Mouse (Mus musculus) midbrain, embryonic 12.5 days (tissue): ENCODE measurements at regions not wholly inside any gene's neighbourhood (a gene's known extent, or its start where the extent isn't known, plus 50 kb on each side); places are given as distances from the start of the nearest gene placed in this dataset.
A peak's percentile ranks its signal among the peaks of the same experiment; 100 is the strongest.

Experiments used
- ATAC-seq: fragments of 200-750 bp; cut with Nextera tagmentation; 2 replicates; pipeline ENCODE4 v1.8.0; 2017; ENCODE audit warnings: low read depth, moderate TSS enrichment, moderate library complexity; ENCODE audit not compliant: low FRiP score
- H3K27ac ChIP-seq: fragments of 300-500 bp; sonication (generic); replicated peaks from 2 replicates; pipeline ENCODE4 v1.5.1; 2016; ENCODE audit warnings: mild to moderate bottlenecking
- H3K27me3 ChIP-seq: fragments of 300-500 bp; sonication (generic); 2 replicates; pipeline ENCODE4 v1.6.1; 2016; ENCODE audit warnings: mild to moderate bottlenecking
- H3K36me3 ChIP-seq: fragments of 300-500 bp; sonication (generic); 2 replicates; pipeline ENCODE4 v1.6.1; 2016
- H3K4me1 ChIP-seq: fragments of 300-500 bp; sonication (generic); 2 replicates; pipeline ENCODE4 v1.6.1; 2016
- H3K4me2 ChIP-seq: fragments of 300-500 bp; sonication (generic); replicated peaks from 2 replicates; pipeline ENCODE4 v1.6.1; 2016; ENCODE audit warnings: mild to moderate bottlenecking, moderate library complexity
- H3K4me3 ChIP-seq: fragments of 300-500 bp; sonication (generic); 2 replicates; pipeline ENCODE4 v1.5.1; 2016; ENCODE audit warnings: mild to moderate bottlenecking
- H3K9ac ChIP-seq: fragments of 300-500 bp; sonication (generic); replicated peaks from 2 replicates; pipeline ENCODE4 v1.6.1; 2016; ENCODE audit warnings: mild to moderate bottlenecking, moderate library complexity
- H3K9me3 ChIP-seq: fragments of 300-500 bp; sonication (generic); 2 replicates; pipeline ENCODE4 v1.6.1; 2016; ENCODE audit warnings: mild to moderate bottlenecking
- WGBS: fragments of 180-500 bp; shearing (Covaris S2); methylation state at CpG from one replicate; pipeline ENCODE4 v1.1.7; 2016; 5-methylcytosine and 5-hydroxymethylcytosine counted together

- 84% methylated on average over 3 of the region's 3 CpGs for WGBS
- no peaks in the 10 kb centered on the region for H3K36me3 ChIP-seq
- no peak for ATAC-seq
- H3K9me3 ChIP-seq: no peaks in the 10 kb centered on the region
- no peak overlapping the region for H3K27ac ChIP-seq
- H3K27me3 ChIP-seq: no peaks in the 10 kb centered on the region
- no peak overlapping the region for H3K4me3 ChIP-seq
- no peaks in the 10 kb centered on the region for H3K4me1 ChIP-seq
- H3K4me2 ChIP-seq: no peak overlapping the region
- H3K9ac ChIP-seq: no peak overlapping the region
These were observed 269.1 kb upstream of the Ncam1 start for GRCm38 (mm10) chr9:50067729-50068225.

DNA sequence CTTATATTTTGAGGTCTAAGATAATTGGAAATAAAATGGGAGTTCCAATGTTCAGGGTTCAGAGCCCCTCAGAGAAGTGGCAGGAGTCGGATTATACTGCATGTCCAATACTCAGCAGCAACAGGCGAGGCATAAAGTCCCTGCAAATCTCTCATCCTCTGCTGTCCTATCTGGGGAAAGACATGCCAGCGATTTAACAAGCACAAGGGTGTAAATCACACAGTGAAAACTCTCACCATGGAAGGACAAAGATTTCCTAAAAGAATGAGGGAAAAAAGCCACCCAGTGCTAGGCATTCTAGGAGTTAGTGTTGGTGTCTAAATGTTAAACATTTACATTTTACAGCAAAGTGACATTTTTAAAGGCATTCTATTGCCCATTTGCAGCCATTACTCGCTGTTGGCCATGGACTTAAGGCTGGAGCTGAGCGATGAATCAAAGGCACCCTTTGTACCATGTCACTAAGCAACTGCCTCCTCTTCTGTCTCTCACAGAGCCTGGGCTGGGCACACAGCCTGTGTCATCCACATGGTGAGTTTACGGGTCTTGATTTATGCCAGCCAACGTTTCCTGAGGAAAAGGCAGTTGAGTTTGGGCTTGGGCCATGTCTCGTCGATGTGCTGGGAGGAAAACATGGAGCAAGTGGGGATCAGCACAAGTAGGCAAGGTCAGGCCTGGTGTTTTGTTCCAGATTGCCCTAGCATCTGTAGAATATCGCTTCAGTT is 265.9 kb upstream of the Ncam1 start:
- no peaks in the 10 kb centered on the region for H3K36me3 ChIP-seq
- H3K27me3 ChIP-seq: no peaks in the 10 kb centered on the region
- 86% methylated on average over 10 of the region's 10 CpGs for WGBS
- no peaks in the 10 kb centered on the region for H3K9me3 ChIP-seq
- H3K4me2 ChIP-seq: no peak overlapping the region
- H3K27ac ChIP-seq: no peak overlapping the region
- H3K4me1 ChIP-seq: no peaks in the 10 kb centered on the region
- H3K9ac ChIP-seq: no peak overlapping the region
- no peak overlapping the region for H3K4me3 ChIP-seq
- ATAC-seq: no peak

GRCm38 (mm10) chr9:50038231-50038630 is 239.5 kb upstream of the Ncam1 start:
- Histone ChIP-seq H3K4me2 (no peak overlapping the region), H3K4me1 (peaks cover 3% of the 10 kb centered on the region; the same call in 1 of the 2 replicates), H3K9me3 (no peaks in the 10 kb centered on the region), H3K27ac (no peak overlapping the region; the same call in 1 of the 2 replicates), H3K27me3 (no peaks in the 10 kb centered on the region), H3K9ac (no peak overlapping the region), H3K4me3 (no peak overlapping the region), H3K36me3 (no peaks in the 10 kb centered on the region)
- no peak for ATAC-seq
- 62% methylated on average over 11 of the region's 11 CpGs for WGBS

DNA sequence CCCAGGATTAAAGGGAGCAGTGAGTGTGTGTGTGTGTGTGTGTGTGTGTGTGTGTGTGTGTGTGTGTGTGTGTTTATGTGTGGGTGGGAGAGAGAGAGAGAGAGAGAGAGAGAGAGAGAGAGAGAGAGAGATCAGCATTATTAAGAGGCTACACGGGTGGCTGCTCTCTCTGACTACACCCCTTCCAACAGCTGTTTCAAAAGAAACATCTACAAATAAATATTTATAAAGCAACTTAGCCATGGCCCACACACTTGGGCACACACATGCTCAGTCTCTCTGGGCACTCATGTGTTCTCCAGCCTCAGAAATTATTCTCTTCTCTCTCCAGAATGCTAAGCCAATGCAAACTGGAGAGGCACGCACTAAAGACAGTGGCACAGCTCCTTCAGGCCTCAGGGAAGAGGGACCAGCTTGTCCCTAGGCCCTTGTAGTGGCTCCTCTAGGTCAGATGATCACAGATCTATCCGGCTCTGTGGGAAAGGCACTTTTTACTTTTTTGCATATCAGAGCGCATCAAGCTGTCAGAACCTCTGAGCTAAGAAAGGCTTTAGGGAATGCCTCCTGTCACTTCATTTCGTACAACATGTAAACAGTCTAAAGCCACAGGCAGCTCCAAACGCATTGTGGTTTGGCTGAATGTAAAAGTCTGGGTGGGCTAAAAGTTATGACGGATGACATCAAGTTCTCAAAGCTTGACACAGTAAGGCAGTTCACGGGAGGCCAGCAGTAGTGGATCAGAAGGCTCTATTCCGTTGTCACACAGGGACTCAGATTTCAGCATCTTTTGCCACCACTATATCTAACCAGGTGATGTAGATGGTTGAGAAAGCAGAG is 233.8 kb upstream of the Ncam1 start:
- Histone ChIP-seq H3K27me3 (no peaks in the 10 kb centered on the region), H3K4me2 (no peak overlapping the region), H3K9ac (no peak overlapping the region), H3K4me1 (peaks cover 10% of the 10 kb centered on the region; the same call in 1 of the 2 replicates), H3K27ac (no peak overlapping the region), H3K4me3 (no peak overlapping the region), H3K36me3 (no peaks in the 10 kb centered on the region), H3K9me3 (no peaks in the 10 kb centered on the region)
- 60% methylated on average over 9 of the region's 9 CpGs for WGBS
- ATAC-seq: no peak

DNA sequence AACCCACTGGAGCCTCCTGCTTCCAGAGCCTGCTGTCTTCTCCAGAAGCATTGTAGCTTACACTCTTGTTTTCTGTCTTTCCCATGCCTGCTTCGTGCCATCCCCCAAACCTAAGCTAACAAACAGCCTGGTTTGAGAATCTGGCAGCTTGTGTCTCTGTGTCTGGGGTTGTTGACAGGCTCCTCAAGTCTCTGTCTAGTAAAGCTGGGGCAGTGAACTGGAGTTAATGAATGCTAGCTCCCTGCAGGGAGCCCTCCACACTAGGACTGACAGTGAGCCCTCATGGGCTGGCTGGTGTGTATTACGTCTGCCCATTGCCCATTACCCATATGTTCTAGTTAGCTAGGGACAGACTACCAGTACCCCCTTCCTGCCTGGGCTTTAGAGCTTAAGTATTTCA is 232.6 kb upstream of the Ncam1 start:
- Histone ChIP-seq H3K27ac (no peak overlapping the region), H3K4me1 (peaks cover 10% of the 10 kb centered on the region; the same call in 1 of the 2 replicates), H3K9ac (no peak overlapping the region), H3K9me3 (no peaks in the 10 kb centered on the region), H3K27me3 (no peaks in the 10 kb centered on the region), H3K36me3 (no peaks in the 10 kb centered on the region), H3K4me3 (no peak overlapping the region), H3K4me2 (no peak overlapping the region)
- 36% methylated on average over 2 of the region's 2 CpGs for WGBS
- ATAC-seq: no peak

DNA sequence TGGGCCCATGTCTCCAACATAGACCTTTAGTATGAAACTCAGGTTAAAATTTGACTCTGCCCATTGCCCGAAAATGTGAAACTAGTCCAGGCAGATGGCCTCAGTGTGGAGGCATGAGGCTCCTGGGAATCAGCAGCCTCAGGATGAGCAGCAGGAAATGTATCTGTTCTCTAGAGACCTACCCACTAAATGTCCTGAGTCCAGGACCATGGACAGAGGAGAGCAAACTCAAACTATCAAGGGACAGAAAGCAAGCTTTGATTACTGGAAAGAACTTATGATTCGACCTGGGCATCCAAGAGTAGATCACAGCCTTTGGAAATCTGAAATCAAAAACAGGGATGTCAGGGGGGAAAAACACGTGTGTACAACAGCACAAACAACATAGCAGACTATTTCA is 230.3 kb upstream of the Ncam1 start:
- peaks cover 10% of the 10 kb centered on the region; the same call in 1 of the 2 replicates for H3K4me1 ChIP-seq
- H3K27me3 ChIP-seq: no peaks in the 10 kb centered on the region
- 60% methylated on average over 3 of the region's 3 CpGs for WGBS
- H3K36me3 ChIP-seq: no peaks in the 10 kb centered on the region
- no peaks in the 10 kb centered on the region for H3K9me3 ChIP-seq
- no peak overlapping the region for H3K4me3 ChIP-seq
- ATAC-seq: no peak
- no peak overlapping the region for H3K4me2 ChIP-seq
- H3K9ac ChIP-seq: no peak overlapping the region
- H3K27ac ChIP-seq: no peak overlapping the region

DNA sequence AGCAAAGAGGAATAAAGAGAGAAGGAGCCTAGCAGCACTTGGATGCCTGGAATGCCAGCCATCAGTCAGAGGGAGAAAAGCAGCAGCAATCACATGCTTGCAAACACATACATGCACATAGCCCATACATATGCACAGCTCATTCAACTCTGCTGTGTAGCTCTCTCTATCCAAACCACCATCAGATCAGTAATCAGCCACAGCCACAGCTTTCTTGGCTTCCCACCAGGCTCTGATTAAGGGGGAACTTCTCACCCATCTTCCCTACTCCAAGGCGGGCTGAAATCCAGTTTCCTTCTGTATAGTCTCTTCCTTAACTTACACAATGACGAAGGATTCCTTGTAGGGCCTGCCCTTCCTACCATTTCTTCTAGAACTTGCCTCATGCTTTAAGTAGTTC is 229.8 kb upstream of the Ncam1 start:
- H3K36me3 ChIP-seq: no peaks in the 10 kb centered on the region
- H3K27me3 ChIP-seq: no peaks in the 10 kb centered on the region
- no peak overlapping the region for H3K4me3 ChIP-seq
- H3K4me2 ChIP-seq: no peak overlapping the region
- no peak overlapping the region for H3K27ac ChIP-seq
- H3K9ac ChIP-seq: no peak overlapping the region
- H3K4me1 ChIP-seq: peaks cover 9% of the 10 kb centered on the region; the same call in 1 of the 2 replicates
- ATAC-seq: no peak
- no peaks in the 10 kb centered on the region for H3K9me3 ChIP-seq
- 86% methylated on average over 2 of the region's 2 CpGs for WGBS

DNA sequence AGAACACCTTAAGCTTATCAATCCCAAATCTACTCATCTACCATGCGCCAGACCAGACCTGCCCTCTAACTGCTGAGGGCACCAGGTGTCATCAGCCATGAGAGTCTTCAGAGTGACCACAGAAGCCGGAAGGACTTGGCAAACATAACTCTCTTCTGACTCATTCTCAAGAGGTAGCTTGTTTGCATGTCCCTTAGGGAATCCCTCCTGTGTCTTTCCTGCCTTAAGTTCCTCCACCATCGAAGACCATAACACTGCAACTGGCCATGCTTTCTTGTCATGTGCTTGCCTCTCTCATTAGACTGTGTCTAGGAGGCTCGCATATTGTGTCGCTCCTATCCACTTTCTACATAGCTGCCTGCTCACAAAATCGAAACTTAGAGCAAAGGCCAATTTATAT is 226.1 kb upstream of the Ncam1 start:
- Histone ChIP-seq H3K27ac (no peak overlapping the region), H3K9ac (no peak overlapping the region), H3K36me3 (no peaks in the 10 kb centered on the region), H3K27me3 (no peaks in the 10 kb centered on the region), H3K4me1 (no peaks in the 10 kb centered on the region), H3K4me2 (no peak overlapping the region), H3K4me3 (no peak overlapping the region), H3K9me3 (no peaks in the 10 kb centered on the region)
- no peak for ATAC-seq
- 91% methylated on average over 6 of the region's 6 CpGs for WGBS

- Histone ChIP-seq H3K4me2 (no peak overlapping the region), H3K4me3 (no peak overlapping the region), H3K27ac (no peak overlapping the region), H3K36me3 (no peaks in the 10 kb centered on the region), H3K9ac (no peak overlapping the region), H3K4me1 (no peaks in the 10 kb centered on the region), H3K9me3 (no peaks in the 10 kb centered on the region), H3K27me3 (no peaks in the 10 kb centered on the region)
- 87% methylated on average over 4 of the region's 4 CpGs for WGBS
- ATAC-seq: no peak
These were observed 214.9 kb upstream of the Ncam1 start for GRCm38 (mm10) chr9:50013602-50014001.

- Histone ChIP-seq H3K9ac (no peak overlapping the region), H3K4me2 (no peak overlapping the region), H3K27ac (peak overlapping the region; percentile 46), H3K4me3 (no peak overlapping the region), H3K4me1 (peaks cover 9% of the 10 kb centered on the region; the same call in 1 of the 2 replicates), H3K27me3 (no peaks in the 10 kb centered on the region; the same call in 1 of the 2 replicates), H3K36me3 (no peaks in the 10 kb centered on the region), H3K9me3 (no peaks in the 10 kb centered on the region)
- ATAC-seq: no peak; the same call in 1 of the 2 replicates
- 44% methylated on average over 8 of the region's 8 CpGs for WGBS
These were observed 207.2 kb upstream of the Ncam1 start for GRCm38 (mm10) chr9:50005757-50006576.

- no peak for ATAC-seq
- Histone ChIP-seq H3K27me3 (no peaks in the 10 kb centered on the region; the same call in 1 of the 2 replicates), H3K4me2 (no peak overlapping the region), H3K9me3 (no peaks in the 10 kb centered on the region), H3K36me3 (no peaks in the 10 kb centered on the region), H3K4me3 (no peak overlapping the region), H3K27ac (no peak overlapping the region), H3K4me1 (peaks cover 9% of the 10 kb centered on the region; the same call in 1 of the 2 replicates), H3K9ac (no peak overlapping the region)
- WGBS: 78% methylated on average over 6 of the region's 6 CpGs
These were observed 204.0 kb upstream of the Ncam1 start for GRCm38 (mm10) chr9:50002695-50003094.
